Mouse (Mus musculus) lung, postnatal 4 days (tissue): Measurements from ENCODE around the gene Omp.

Source experiments
- DNase-seq, 2 experiments: peaks; one replicate each; pipeline ENCODE4 v3.0.0; 2021

Omp gene

GRCm38 (mm10) chr7:98164999-98165528 is 19.8 kb upstream of the Omp start:
- peak; percentile 65 to 83 for DNase-seq

- DNase-seq: no peak
These were observed 19.2 kb upstream of the Omp start for GRCm38 (mm10) chr7:98164382-98164998.

GRCm38 (mm10) chr7:98163700-98164099 is 18.4 kb upstream of the Omp start:
- no peak for DNase-seq

GRCm38 (mm10) chr7:98162239-98162638 is 16.9 kb upstream of the Omp start:
- DNase-seq: no peak

GRCm38 (mm10) chr7:98160041-98160740 is 14.9 kb upstream of the Omp start:
- DNase-seq: peak; percentile 46 to 47

- DNase-seq: peak; percentile 71 to 82
These were observed 13.2 kb upstream of the Omp start for GRCm38 (mm10) chr7:98158481-98158880.

- DNase-seq: no peak
These were observed 12.5 kb upstream of the Omp start for GRCm38 (mm10) chr7:98157636-98158332.

GRCm38 (mm10) chr7:98156280-98156665 is 11.0 kb upstream of the Omp start:
- no peak for DNase-seq

GRCm38 (mm10) chr7:98155546-98156279 is 10.4 kb upstream of the Omp start:
- DNase-seq: peak; percentile 76 to 81

- no peak for DNase-seq
These were observed 8.6 kb upstream of the Omp start for GRCm38 (mm10) chr7:98153892-98154291.

GRCm38 (mm10) chr7:98153345-98153744 is 8.0 kb upstream of the Omp start:
- no peak for DNase-seq

GRCm38 (mm10) chr7:98152400-98152799 is 7.1 kb upstream of the Omp start:
- no peak for DNase-seq

- DNase-seq: no peak
These were observed 5.2 kb upstream of the Omp start for GRCm38 (mm10) chr7:98150525-98150924.

- no peak for DNase-seq
These were observed 4.5 kb upstream of the Omp start for GRCm38 (mm10) chr7:98149802-98150201.

GRCm38 (mm10) chr7:98148721-98149407 is 3.6 kb upstream of the Omp start:
- no peak for DNase-seq

GRCm38 (mm10) chr7:98147766-98148165 is 2.5 kb upstream of the Omp start:
- no peak for DNase-seq

- no peak for DNase-seq
These were observed 1.1 kb upstream of the Omp start for GRCm38 (mm10) chr7:98146447-98146845.

GRCm38 (mm10) chr7:98145842-98146446 is 642 bp upstream of the Omp start:
- no peak for DNase-seq

GRCm38 (mm10) chr7:98142648-98143047 is 2.7 kb downstream of the Omp start:
- DNase-seq: no peak

GRCm38 (mm10) chr7:98142247-98142646 is 3.1 kb downstream of the Omp start:
- DNase-seq: no peak

GRCm38 (mm10) chr7:98141206-98141605 is 4.1 kb downstream of the Omp start:
- peak in 1 of 2 experiments; percentile 47 for DNase-seq

GRCm38 (mm10) chr7:98140597-98140996 is 4.7 kb downstream of the Omp start:
- DNase-seq: no peak
